Mouse (Mus musculus) limb, embryonic 15.5 days (tissue): ENCODE measurements at regions not wholly inside any gene's neighbourhood (a gene's known extent, or its start where the extent isn't known, plus 50 kb on each side); places are given as distances from the start of the nearest gene placed in this dataset.

Experiments used
- ATAC-seq: fragments of 200-750 bp; cut with Nextera tagmentation; 2 replicates; pipeline ENCODE4 v1.8.0; 2017; ENCODE audit warnings: low read depth, moderate TSS enrichment; ENCODE audit not compliant: insufficient number of reproducible peaks, low FRiP score, low TSS enrichment
- H3K27ac ChIP-seq: fragments of 300-500 bp; sonication (generic); 2 replicates; pipeline ENCODE4 v1.5.1; 2015; ENCODE audit warnings: moderate library complexity, mild to moderate bottlenecking, inconsistent platforms
- H3K27me3 ChIP-seq: fragments of 300-500 bp; sonication (generic); 2 replicates; pipeline ENCODE4 v1.6.1; 2015; ENCODE audit warnings: inconsistent platforms
- H3K36me3 ChIP-seq: fragments of 300-500 bp; sonication (generic); 2 replicates; pipeline ENCODE4 v1.6.1; 2015; ENCODE audit warnings: inconsistent platforms
- H3K4me1 ChIP-seq: fragments of 300-500 bp; sonication (generic); 2 replicates; pipeline ENCODE4 v1.6.1; 2015; ENCODE audit warnings: inconsistent platforms
- H3K4me2 ChIP-seq: fragments of 300-500 bp; sonication (generic); 2 replicates; pipeline ENCODE4 v1.6.1; 2015; ENCODE audit warnings: mild to moderate bottlenecking, inconsistent platforms
- H3K4me3 ChIP-seq: fragments of 300-500 bp; sonication (generic); 2 replicates; pipeline ENCODE4 v1.5.1; 2015; ENCODE audit warnings: mild to moderate bottlenecking, inconsistent platforms
- H3K9ac ChIP-seq: fragments of 300-500 bp; sonication (generic); 2 replicates; pipeline ENCODE4 v1.6.1; 2015; ENCODE audit warnings: inconsistent platforms
- H3K9me3 ChIP-seq: fragments of 300-500 bp; sonication (generic); 2 replicates; pipeline ENCODE4 v1.6.1; 2016; ENCODE audit warnings: inconsistent platforms
- WGBS: fragments of 180-500 bp; shearing (Covaris S2); methylation state at CpG from one replicate; pipeline ENCODE4 v1.1.7; 2015; 5-methylcytosine and 5-hydroxymethylcytosine counted together

- no peaks in the 10 kb centered on the region for H3K27me3 ChIP-seq
- WGBS: 83% methylated on average over 2 of the region's 2 CpGs
- H3K4me2 ChIP-seq: no peak overlapping the region
- no peak overlapping the region for H3K27ac ChIP-seq
- no peak for ATAC-seq
- H3K36me3 ChIP-seq: no peaks in the 10 kb centered on the region
- H3K4me3 ChIP-seq: no peak overlapping the region
- no peaks in the 10 kb centered on the region for H3K4me1 ChIP-seq
- H3K9ac ChIP-seq: no peak overlapping the region
- H3K9me3 ChIP-seq: no peaks in the 10 kb centered on the region
These were observed 461.3 kb upstream of the Smarca2 start for GRCm38 (mm10) chr19:26143539-26143938.

GRCm38 (mm10) chr19:26151216-26151615 lies 453.6 kb upstream of the Smarca2 start:
- Histone ChIP-seq H3K4me2 (no peak overlapping the region), H3K9me3 (no peaks in the 10 kb centered on the region), H3K36me3 (no peaks in the 10 kb centered on the region), H3K9ac (no peak overlapping the region), H3K4me3 (no peak overlapping the region), H3K4me1 (no peaks in the 10 kb centered on the region), H3K27me3 (no peaks in the 10 kb centered on the region), H3K27ac (no peak overlapping the region)
- WGBS: 73% methylated on average over 4 of the region's 4 CpGs
- ATAC-seq: no peak

GRCm38 (mm10) chr19:26164993-26165392 lies 439.9 kb upstream of the Smarca2 start:
- Histone ChIP-seq H3K9ac (no peak overlapping the region), H3K27me3 (no peaks in the 10 kb centered on the region), H3K9me3 (no peaks in the 10 kb centered on the region), H3K4me3 (no peak overlapping the region), H3K27ac (no peak overlapping the region), H3K4me1 (no peaks in the 10 kb centered on the region), H3K36me3 (no peaks in the 10 kb centered on the region), H3K4me2 (no peak overlapping the region)
- ATAC-seq: no peak
- 41% methylated on average over 13 of the region's 13 CpGs for WGBS

- no peak overlapping the region for H3K27ac ChIP-seq
- ATAC-seq: no peak
- no peak overlapping the region for H3K4me2 ChIP-seq
- H3K36me3 ChIP-seq: no peaks in the 10 kb centered on the region
- H3K4me3 ChIP-seq: no peak overlapping the region
- WGBS: 20% methylated on average over 4 of the region's 4 CpGs
- H3K27me3 ChIP-seq: no peaks in the 10 kb centered on the region
- H3K4me1 ChIP-seq: no peaks in the 10 kb centered on the region
- H3K9ac ChIP-seq: no peak overlapping the region
- H3K9me3 ChIP-seq: no peaks in the 10 kb centered on the region
These were observed 423.1 kb upstream of the Smarca2 start for GRCm38 (mm10) chr19:26181774-26182173.

GRCm38 (mm10) chr19:26185012-26185411 lies 419.8 kb upstream of the Smarca2 start:
- Histone ChIP-seq H3K9me3 (no peaks in the 10 kb centered on the region), H3K4me2 (no peak overlapping the region), H3K9ac (no peak overlapping the region), H3K4me3 (no peak overlapping the region), H3K27ac (no peak overlapping the region), H3K27me3 (no peaks in the 10 kb centered on the region), H3K4me1 (no peaks in the 10 kb centered on the region), H3K36me3 (no peaks in the 10 kb centered on the region)
- no peak for ATAC-seq
- 77% methylated on average over 7 of the region's 7 CpGs for WGBS

GRCm38 (mm10) chr19:26190803-26191202 lies 414.0 kb upstream of the Smarca2 start:
- Histone ChIP-seq H3K9ac (no peak overlapping the region), H3K27ac (no peak overlapping the region), H3K36me3 (no peaks in the 10 kb centered on the region), H3K4me2 (no peak overlapping the region), H3K27me3 (no peaks in the 10 kb centered on the region), H3K4me3 (no peak overlapping the region), H3K9me3 (no peaks in the 10 kb centered on the region), H3K4me1 (no peaks in the 10 kb centered on the region)
- no peak for ATAC-seq
- 83% methylated on average over 1 of the region's 1 CpGs for WGBS

GRCm38 (mm10) chr19:26193664-26194063 lies 411.2 kb upstream of the Smarca2 start:
- WGBS: 65% methylated on average over 1 of the region's 1 CpGs
- Histone ChIP-seq H3K9me3 (no peaks in the 10 kb centered on the region), H3K4me1 (no peaks in the 10 kb centered on the region), H3K9ac (no peak overlapping the region), H3K36me3 (no peaks in the 10 kb centered on the region), H3K27me3 (no peaks in the 10 kb centered on the region), H3K4me3 (no peak overlapping the region), H3K4me2 (no peak overlapping the region), H3K27ac (no peak overlapping the region)
- no peak for ATAC-seq

- no peak overlapping the region for H3K4me2 ChIP-seq
- no peak for ATAC-seq
- 78% methylated on average over 1 of the region's 1 CpGs for WGBS
- no peaks in the 10 kb centered on the region for H3K9me3 ChIP-seq
- H3K9ac ChIP-seq: no peak overlapping the region
- H3K27me3 ChIP-seq: no peaks in the 10 kb centered on the region
- no peak overlapping the region for H3K4me3 ChIP-seq
- H3K4me1 ChIP-seq: no peaks in the 10 kb centered on the region
- no peaks in the 10 kb centered on the region for H3K36me3 ChIP-seq
- no peak overlapping the region for H3K27ac ChIP-seq
These were observed 396.1 kb upstream of the Smarca2 start for GRCm38 (mm10) chr19:26208760-26209159.

- Histone ChIP-seq H3K36me3 (no peaks in the 10 kb centered on the region), H3K4me2 (no peak overlapping the region), H3K4me3 (no peak overlapping the region), H3K9ac (no peak overlapping the region), H3K9me3 (no peaks in the 10 kb centered on the region), H3K4me1 (no peaks in the 10 kb centered on the region), H3K27ac (no peak overlapping the region), H3K27me3 (no peaks in the 10 kb centered on the region)
- 50% methylated on average over 4 of the region's 4 CpGs for WGBS
- no peak for ATAC-seq
These were observed 370.3 kb upstream of the Smarca2 start for GRCm38 (mm10) chr19:26234539-26234938.

GRCm38 (mm10) chr19:26244067-26244466 lies 360.8 kb upstream of the Smarca2 start:
- H3K27me3 ChIP-seq: no peaks in the 10 kb centered on the region
- no peak overlapping the region for H3K4me3 ChIP-seq
- H3K9ac ChIP-seq: no peak overlapping the region
- WGBS: 28% methylated on average over 6 of the region's 6 CpGs
- no peak for ATAC-seq
- no peaks in the 10 kb centered on the region for H3K36me3 ChIP-seq
- no peak overlapping the region for H3K4me2 ChIP-seq
- no peaks in the 10 kb centered on the region for H3K4me1 ChIP-seq
- no peak overlapping the region for H3K27ac ChIP-seq
- no peaks in the 10 kb centered on the region for H3K9me3 ChIP-seq

- no peak overlapping the region for H3K9ac ChIP-seq
- ATAC-seq: no peak
- 79% methylated on average over 6 of the region's 6 CpGs for WGBS
These were observed 355.1 kb upstream of the Smarca2 start for GRCm38 (mm10) chr19:26249751-26250150.

GRCm38 (mm10) chr19:26258677-26259076 lies 346.2 kb upstream of the Smarca2 start:
- Histone ChIP-seq H3K36me3 (no peaks in the 10 kb centered on the region), H3K4me1 (no peaks in the 10 kb centered on the region), H3K9me3 (no peaks in the 10 kb centered on the region), H3K9ac (no peak overlapping the region), H3K4me3 (no peak overlapping the region), H3K27ac (no peak overlapping the region), H3K27me3 (no peaks in the 10 kb centered on the region), H3K4me2 (no peak overlapping the region)
- WGBS: 50% methylated on average over 4 of the region's 4 CpGs
- no peak for ATAC-seq

More at GRCm38 (mm10) chr19:26249751-26250150, 355.1 kb upstream of the Smarca2 start:
- no peaks in the 10 kb centered on the region for H3K9me3 ChIP-seq
- H3K36me3 ChIP-seq: no peaks in the 10 kb centered on the region
- no peak overlapping the region for H3K4me3 ChIP-seq
- no peak overlapping the region for H3K27ac ChIP-seq
- no peaks in the 10 kb centered on the region for H3K27me3 ChIP-seq
- H3K4me2 ChIP-seq: no peak overlapping the region
- no peaks in the 10 kb centered on the region for H3K4me1 ChIP-seq

- Histone ChIP-seq H3K9ac (no peak overlapping the region), H3K4me3 (no peak overlapping the region), H3K9me3 (no peaks in the 10 kb centered on the region), H3K4me1 (no peaks in the 10 kb centered on the region), H3K4me2 (no peak overlapping the region), H3K27ac (no peak overlapping the region), H3K36me3 (no peaks in the 10 kb centered on the region), H3K27me3 (no peaks in the 10 kb centered on the region)
- no peak for ATAC-seq
- 84% methylated on average over 2 of the region's 2 CpGs for WGBS
These were observed 343.3 kb upstream of the Smarca2 start for GRCm38 (mm10) chr19:26261530-26261929.
